Mouse (Mus musculus) cerebellum, adult 2 months (tissue): Measurements from ENCODE around the gene Art3.

ENCODE experiments used
- CTCF ChIP-seq: fragments of 200-500 bp; IDR thresholded peaks from 2 replicates; pipeline ENCODE4 v1.5.1; 2011; ENCODE audit warnings: low read depth, mild to moderate bottlenecking, control low read depth, low read length, moderate library complexity, borderline replicate concordance; ENCODE audit not compliant: insufficient read depth
- POLR2A ChIP-seq: fragments of 200-500 bp; IDR thresholded peaks from 2 replicates; pipeline ENCODE4 v1.6.1; 2011; ENCODE audit warnings: low read length, control low read depth, borderline replicate concordance; ENCODE audit not compliant: insufficient read depth

GRCm38 (mm10) chr5:92309681-92310511 is 21.7 kb upstream of the Art3 start, which contains the start of gene Sdad1:
- peak; percentile 64 for TF ChIP-seq CTCF
- TF ChIP-seq POLR2A, result peak; percentile 38; the same call in 1 of the 2 replicates
